Mouse (Mus musculus): Measurements from ENCODE around the gene Coch. TPM values are rescaled to one million over a fixed set of nuclear protein-coding genes. Genes with fewer than 3 reads are reported as not detected.
"Not testable (repeated sequence)": the region's sequence is repeated elsewhere in the genome, so short reads cannot be mapped to it uniquely, and the experiment has no call there.

Coch gene
- total RNA-seq (2021) = 10 to 100 TPM; 31.4 to 42.6 TPM
- long read RNA-seq, experiment 1, transcript Coch-202 (11 exons, 2,681 nt) = minor isoform, 7 of 71 reads
- long read RNA-seq, experiment 1, transcript Coch-201 (12 exons, 2,456 nt) = major isoform, 49 of 71 reads
- long read RNA-seq, experiment 1, partial matches to known transcripts = 4 of 71 reads
- long read RNA-seq, experiment 1, other reads (novel, unspliced or antisense) = 11 of 71 reads
- long read RNA-seq, experiment 2, transcript Coch-201 (12 exons, 2,456 nt) = major isoform, 30 of 40 reads
- long read RNA-seq, experiment 2, partial matches to known transcripts = 0 of 40 reads
- long read RNA-seq, experiment 2, other reads (novel, unspliced or antisense) = 6 of 40 reads

- peak in 1 of 2 experiments; percentile 27 for DNase-seq (ENCODE audit: low spot score in 2 of 2)
- intact Hi-C loops (cut with DNase I) = no loop called here
Observed at GRCm38 (mm10) chr12:51593229-51594029, at the start of gene Coch. Gene Coch (plus strand): TSS chr12:51593341.

GRCm38 (mm10) chr12:51543402-51543960 lies 49.7 kb upstream of the Coch start:
- intact Hi-C loops (cut with DNase I) = no loop called here
- no peak for DNase-seq (ENCODE audit: low spot score in 2 of 2)

- intact Hi-C loops (cut with DNase I) = no loop called here
- no peak for DNase-seq (ENCODE audit: low spot score in 2 of 2)
Observed at GRCm38 (mm10) chr12:51555041-51555440, 38.1 kb upstream of the Coch start.

- intact Hi-C loops (cut with DNase I) = no loop called here
- DNase-seq (ENCODE audit: low spot score in 2 of 2) = no peak
Observed at GRCm38 (mm10) chr12:51561416-51561815, 31.7 kb upstream of the Coch start.

DNA sequence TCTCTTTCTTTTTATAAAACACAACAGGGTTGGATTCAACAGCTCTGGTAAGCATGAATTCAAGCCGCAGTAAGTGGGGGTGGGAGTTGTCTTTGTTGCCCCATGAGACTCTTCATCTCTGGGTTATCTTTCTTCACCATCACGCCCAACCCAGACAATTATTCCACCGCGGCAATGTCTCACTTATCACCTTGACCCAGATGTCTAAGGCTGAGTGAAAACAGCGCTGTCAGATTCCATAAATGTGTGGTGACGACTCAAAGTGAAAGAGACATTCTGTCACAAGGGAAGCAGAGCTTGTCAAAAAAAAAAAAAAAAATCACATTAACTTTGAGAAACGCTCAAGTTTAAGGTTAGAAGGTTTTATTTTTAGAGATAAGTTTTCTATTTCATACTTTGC lies 25.9 kb upstream of the Coch start:
- intact Hi-C loops (cut with DNase I) = no loop called here

GRCm38 (mm10) chr12:51569472-51569871 lies 23.7 kb upstream of the Coch start:
- no peak for DNase-seq (ENCODE audit: low spot score in 2 of 2)
- intact Hi-C loops (cut with DNase I) = no loop called here

More for the DNA sequence above, 25.9 kb upstream of the Coch start:
- no peak for DNase-seq (ENCODE audit: low spot score in 2 of 2)

GRCm38 (mm10) chr12:51569944-51570343 lies 23.2 kb upstream of the Coch start:
- no peak for DNase-seq (ENCODE audit: low spot score in 2 of 2)
- intact Hi-C loops (cut with DNase I) = no loop called here

GRCm38 (mm10) chr12:51572651-51573050 lies 20.5 kb upstream of the Coch start:
- no peak for DNase-seq (ENCODE audit: low spot score in 2 of 2)
- intact Hi-C loops (cut with DNase I) = no loop called here

GRCm38 (mm10) chr12:51577816-51578215 lies 15.3 kb upstream of the Coch start:
- DNase-seq (ENCODE audit: low spot score in 2 of 2); intact Hi-C loops (cut with DNase I): not testable (repeated sequence)

DNA sequence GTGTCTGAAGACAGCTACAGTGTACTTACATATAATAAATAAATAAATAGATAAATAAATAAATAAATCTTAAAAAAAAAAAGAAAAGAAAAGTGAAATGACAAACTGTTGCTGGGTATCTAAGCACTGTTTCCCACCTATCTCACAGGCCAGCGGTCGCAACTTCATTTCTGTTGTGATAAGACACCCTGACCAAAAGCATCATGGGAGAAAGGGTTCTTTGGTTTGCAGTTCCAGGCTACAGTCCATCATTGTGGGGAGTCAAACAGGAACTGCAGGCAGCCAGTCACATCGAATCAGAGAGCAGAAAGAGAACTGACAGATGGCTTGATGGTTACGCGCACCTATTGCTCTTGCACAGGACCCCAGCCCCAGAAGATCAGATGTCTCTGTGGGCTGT lies 3.9 kb upstream of the Coch start:
- intact Hi-C loops (cut with DNase I) = no loop called here
- DNase-seq (ENCODE audit: low spot score in 2 of 2) = no peak

DNA sequence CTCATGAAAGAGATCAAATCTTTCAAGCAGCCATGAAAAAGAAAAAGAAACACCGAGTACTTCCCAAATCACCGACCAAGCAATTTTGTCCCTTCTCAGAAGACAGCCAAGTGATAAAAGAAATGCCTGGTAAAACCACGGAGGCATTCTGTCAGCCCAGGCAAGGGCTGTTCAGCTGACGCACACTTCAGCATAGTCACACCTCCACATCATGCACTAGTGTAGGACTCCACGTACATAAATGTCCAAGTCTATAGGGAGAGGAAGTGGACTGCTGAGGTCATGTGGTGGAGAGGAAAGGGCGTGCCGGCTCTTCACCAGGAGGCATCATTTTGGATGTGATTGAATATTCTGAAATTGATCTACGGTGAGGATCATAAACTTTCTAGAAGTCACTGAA lies 1.2 kb upstream of the Coch start:
- DNase-seq (ENCODE audit: low spot score in 2 of 2) = no peak
- intact Hi-C loops (cut with DNase I) = no loop called here

- no peak for DNase-seq (ENCODE audit: low spot score in 2 of 2)
- intact Hi-C loops (cut with DNase I) = no loop called here
Observed at GRCm38 (mm10) chr12:51592888-51593228, 283 bp upstream of the Coch start.

DNA sequence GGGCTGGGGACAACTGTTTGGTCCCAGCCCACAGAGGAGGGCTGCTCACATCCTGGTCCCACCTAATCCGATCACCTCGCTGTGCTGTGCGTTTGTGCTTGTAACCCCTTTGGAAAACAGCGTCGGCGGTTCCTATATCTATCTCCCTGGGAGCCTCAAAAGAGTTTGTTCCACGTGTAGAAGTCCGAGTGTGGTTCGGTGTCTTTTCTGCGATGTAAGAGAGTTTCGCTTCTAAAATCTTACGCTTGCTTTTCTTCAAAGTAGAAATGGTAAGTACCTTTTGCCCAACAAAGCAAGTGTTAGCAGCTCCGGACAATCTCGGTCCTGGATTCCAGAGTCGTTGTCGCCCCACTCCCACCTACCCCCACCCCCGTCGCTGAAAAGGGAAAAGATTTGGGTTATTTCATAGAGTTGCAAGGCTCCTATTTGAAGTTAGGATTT lies 909 bp downstream of the Coch start:
- no peak for DNase-seq (ENCODE audit: low spot score in 2 of 2)
- intact Hi-C loops (cut with DNase I) = no loop called here

DNA sequence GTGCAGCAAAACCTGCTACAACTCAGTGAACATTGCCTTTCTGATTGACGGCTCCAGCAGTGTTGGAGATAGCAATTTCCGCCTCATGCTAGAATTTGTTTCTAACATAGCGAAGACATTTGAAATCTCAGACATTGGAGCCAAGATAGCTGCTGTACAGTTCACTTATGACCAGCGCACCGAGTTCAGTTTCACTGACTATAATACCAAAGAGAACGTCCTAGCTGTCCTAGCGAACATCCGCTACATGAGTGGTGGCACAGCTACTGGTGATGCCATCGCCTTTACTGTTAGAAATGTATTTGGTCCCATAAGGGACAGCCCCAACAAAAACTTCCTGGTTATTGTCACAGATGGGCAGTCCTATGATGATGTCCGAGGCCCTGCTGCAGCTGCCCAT lies 10.2 kb downstream of the Coch start:
- intact Hi-C loops (cut with DNase I) = no loop called here
- DNase-seq (ENCODE audit: low spot score in 2 of 2) = no peak

- DNase-seq (ENCODE audit: low spot score in 2 of 2) = no peak
- intact Hi-C loops (cut with DNase I) = no loop called here
Observed at GRCm38 (mm10) chr12:51606138-51606537, 13.0 kb downstream of the Coch start.

DNA sequence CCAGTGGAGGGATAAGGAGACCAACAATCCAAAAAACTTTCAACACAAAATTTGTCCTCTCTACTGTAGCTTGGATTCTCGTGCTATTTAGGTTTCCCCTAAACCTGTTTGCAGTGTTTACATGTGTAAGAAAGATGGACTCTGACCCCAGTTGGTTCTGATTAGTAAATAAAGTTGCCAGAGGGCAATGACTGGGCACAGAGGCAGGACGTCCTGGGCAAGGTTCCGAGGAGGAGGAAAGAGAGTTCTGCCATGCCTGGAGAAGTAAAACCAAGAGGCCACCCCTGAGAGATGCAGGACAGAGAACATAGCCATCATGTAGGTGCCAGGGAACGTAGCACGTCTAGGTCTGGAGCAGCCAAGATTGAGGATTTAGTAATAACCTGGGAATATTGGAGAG lies 19.2 kb downstream of the Coch start:
- intact Hi-C loops (cut with DNase I) = loop anchor here (10.0 kb wide), 1 partner anchor 198 kb away; no protein-coding TSS in a partner anchor
- DNase-seq (ENCODE audit: low spot score in 2 of 2) = no peak

GRCm38 (mm10) chr12:51620572-51620971 lies 27.4 kb downstream of the Coch start:
- intact Hi-C loops (cut with DNase I) = no loop called here
- DNase-seq (ENCODE audit: low spot score in 2 of 2) = no peak

GRCm38 (mm10) chr12:51621161-51621560 lies 28.0 kb downstream of the Coch start:
- DNase-seq (ENCODE audit: low spot score in 2 of 2) = no peak
- intact Hi-C loops (cut with DNase I) = no loop called here

- intact Hi-C loops (cut with DNase I) = no loop called here
- DNase-seq (ENCODE audit: low spot score in 2 of 2) = peak in 1 of 2 experiments; percentile 28
Observed at GRCm38 (mm10) chr12:51622670-51623365, 29.7 kb downstream of the Coch start.

DNA sequence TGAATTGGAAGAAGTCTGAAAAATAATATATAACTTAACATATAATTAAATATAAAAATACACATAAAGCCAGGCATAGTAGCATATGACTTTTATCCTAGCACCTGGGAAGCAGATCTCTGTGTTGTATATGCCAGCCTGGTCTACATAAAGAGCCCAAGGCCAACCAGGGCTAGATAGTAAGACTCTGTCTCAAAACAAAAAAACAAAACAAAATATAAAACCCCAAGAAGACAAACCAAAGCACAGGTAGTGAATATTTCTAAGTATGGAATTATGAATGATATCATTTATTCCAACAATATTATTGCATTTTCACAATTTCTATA lies 30.2 kb downstream of the Coch start:
- no peak for DNase-seq (ENCODE audit: low spot score in 2 of 2)
- intact Hi-C loops (cut with DNase I) = no loop called here
